Mouse (Mus musculus): ENCODE measurements at regions not wholly inside any gene's neighbourhood (a gene's known extent, or its start where the extent isn't known, plus 50 kb on each side); places are given as distances from the start of the nearest gene placed in this dataset.

GRCm38 (mm10) chr6:98429120-98429519 is 86.6 kb upstream of the Gm765 start:
- H3K9ac ChIP-seq (replicated peaks; ENCODE audit: low read depth), result no peak overlapping the region
- no peaks in the 10 kb centered on the region for H3K9me3 ChIP-seq (ENCODE audit: low read length)
- no peaks in the 10 kb centered on the region for H3K4me1 ChIP-seq (ENCODE audit: insufficient read depth, low read depth, low read length)
- H3K27ac ChIP-seq (ENCODE audit: low read length), result no peak overlapping the region
- ATAC-seq (no peak), DNase-seq (ENCODE audit: low spot score) (peak; percentile 62)
- no peak overlapping the region for H3K4me2 ChIP-seq (replicated peaks; ENCODE audit: low read depth, low read length)
- no peaks in the 10 kb centered on the region for H3K36me3 ChIP-seq (ENCODE audit: insufficient read depth, low read length)
- TF ChIP-seq CTCF (IDR thresholded peaks at IDR 0.05) (no peak), EP300 (IDR thresholded peaks at IDR 0.05) (no peak)
- no peak overlapping the region for H3K4me3 ChIP-seq (ENCODE audit: low read depth, low read length)
- no peaks in the 10 kb centered on the region for H3K27me3 ChIP-seq (replicated peaks; ENCODE audit: insufficient read depth, low read length)
- WGBS, result 38% methylated on average over 5 of the region's 5 CpGs

- no peaks in the 10 kb centered on the region for H3K4me1 ChIP-seq (ENCODE audit: insufficient read depth, low read depth, low read length)
- no peak for ATAC-seq
- WGBS, result 74% methylated on average over 1 of the region's 1 CpGs
Measured at GRCm38 (mm10) chr6:98402605-98403004, 60.1 kb upstream of the Gm765 start.

GRCm38 (mm10) chr6:98394589-98394988 is 52.0 kb upstream of the Gm765 start:
- no peaks in the 10 kb centered on the region for H3K36me3 ChIP-seq (ENCODE audit: insufficient read depth, low read length)
- no peak for DNase-seq (ENCODE audit: low spot score)

More at GRCm38 (mm10) chr6:98402605-98403004, 60.1 kb upstream of the Gm765 start:
- TF ChIP-seq CTCF (IDR thresholded peaks at IDR 0.05) (no peak), EP300 (IDR thresholded peaks at IDR 0.05) (no peak)
- H3K4me2 ChIP-seq (replicated peaks; ENCODE audit: low read depth, low read length), result no peak overlapping the region
- H3K9ac ChIP-seq (replicated peaks; ENCODE audit: low read depth), result no peak overlapping the region
- H3K4me3 ChIP-seq (ENCODE audit: low read depth, low read length), result no peak overlapping the region
- H3K27ac ChIP-seq (ENCODE audit: low read length), result no peak overlapping the region
- no peaks in the 10 kb centered on the region for H3K9me3 ChIP-seq (ENCODE audit: low read length)
- DNase-seq (ENCODE audit: low spot score), result no peak
- H3K27me3 ChIP-seq (replicated peaks; ENCODE audit: insufficient read depth, low read length), result no peaks in the 10 kb centered on the region
- no peaks in the 10 kb centered on the region for H3K36me3 ChIP-seq (ENCODE audit: insufficient read depth, low read length)

More at GRCm38 (mm10) chr6:98394589-98394988, 52.0 kb upstream of the Gm765 start:
- no peak for ATAC-seq
- Histone ChIP-seq H3K4me3 (ENCODE audit: low read depth, low read length) (no peak overlapping the region), H3K9me3 (ENCODE audit: low read length) (no peaks in the 10 kb centered on the region), H3K27ac (ENCODE audit: low read length) (no peak overlapping the region), H3K9ac (replicated peaks; ENCODE audit: low read depth) (no peak overlapping the region), H3K27me3 (replicated peaks; ENCODE audit: insufficient read depth, low read length) (no peaks in the 10 kb centered on the region), H3K4me1 (ENCODE audit: insufficient read depth, low read depth, low read length) (no peaks in the 10 kb centered on the region), H3K4me2 (replicated peaks; ENCODE audit: low read depth, low read length) (no peak overlapping the region)
- WGBS, result 75% methylated on average over 5 of the region's 5 CpGs
- TF ChIP-seq CTCF (IDR thresholded peaks at IDR 0.05), result no peak
- TF ChIP-seq EP300 (IDR thresholded peaks at IDR 0.05), result no peak

Measured in lung, postnatal 0 days (tissue).